Mouse (Mus musculus) forebrain, embryonic 15.5 days (tissue): ENCODE measurements around the gene Gm20890. TPM values are rescaled to one million over a fixed set of nuclear protein-coding genes. Genes with fewer than 3 reads are reported as not detected.
"Not testable (repeated sequence)": the region's sequence is repeated elsewhere in the genome, so short reads cannot be mapped to it uniquely, and the experiment has no call there.

Experiments
- ATAC-seq: fragments of 200-750 bp; cut with Nextera tagmentation; replicated peaks from 2 replicates; pipeline ENCODE4 v1.8.0; 2017; ENCODE audit warnings: mild to moderate bottlenecking, moderate TSS enrichment, moderate library complexity
- H3K27ac ChIP-seq: fragments of 300-500 bp; sonication (generic); replicated peaks from 2 replicates; pipeline ENCODE4 v1.5.1; 2015; ENCODE audit warnings: mild to moderate bottlenecking, inconsistent platforms
- H3K27me3 ChIP-seq: fragments of 300-500 bp; sonication (generic); 2 replicates; pipeline ENCODE4 v1.6.1; 2015; ENCODE audit warnings: inconsistent platforms
- H3K36me3 ChIP-seq: fragments of 300-500 bp; sonication (generic); 2 replicates; pipeline ENCODE4 v1.6.1; 2015; ENCODE audit warnings: mild to moderate bottlenecking, inconsistent platforms
- H3K4me1 ChIP-seq: fragments of 300-500 bp; sonication (generic); 2 replicates; pipeline ENCODE4 v1.6.1; 2015; ENCODE audit warnings: inconsistent platforms
- H3K4me2 ChIP-seq: fragments of 300-500 bp; sonication (generic); replicated peaks from 2 replicates; pipeline ENCODE4 v1.6.1; 2015; ENCODE audit warnings: mild to moderate bottlenecking, inconsistent platforms
- H3K4me3 ChIP-seq: fragments of 300-500 bp; sonication (generic); 2 replicates; pipeline ENCODE4 v1.5.1; 2015; ENCODE audit warnings: mild to moderate bottlenecking, inconsistent platforms
- H3K9ac ChIP-seq: fragments of 300-500 bp; sonication (generic); replicated peaks from 2 replicates; pipeline ENCODE4 v1.6.1; 2015; ENCODE audit warnings: mild to moderate bottlenecking, inconsistent platforms
- H3K9me3 ChIP-seq: fragments of 300-500 bp; sonication (generic); 2 replicates; pipeline ENCODE4 v1.6.1; 2016; ENCODE audit warnings: inconsistent platforms
- WGBS: fragments of 180-500 bp; shearing (Covaris S2); methylation state at CpG from one replicate; pipeline ENCODE4 v1.1.7; 2015; ENCODE audit warnings: mixed read lengths; 5-methylcytosine and 5-hydroxymethylcytosine counted together
- polyA plus RNA-seq: library from polyadenylated mRNA; unstranded; fragments of >200 nt; fragmentation: Nextera tagmentation; extraction: Ambion mirVana; gene quantifications from 2 replicates; pipeline ENCODE4 v1.2.1, GENCODE M21; 2015

The Gm20890 gene
- polyA plus RNA-seq, result not detected in 2 replicates

DNA sequence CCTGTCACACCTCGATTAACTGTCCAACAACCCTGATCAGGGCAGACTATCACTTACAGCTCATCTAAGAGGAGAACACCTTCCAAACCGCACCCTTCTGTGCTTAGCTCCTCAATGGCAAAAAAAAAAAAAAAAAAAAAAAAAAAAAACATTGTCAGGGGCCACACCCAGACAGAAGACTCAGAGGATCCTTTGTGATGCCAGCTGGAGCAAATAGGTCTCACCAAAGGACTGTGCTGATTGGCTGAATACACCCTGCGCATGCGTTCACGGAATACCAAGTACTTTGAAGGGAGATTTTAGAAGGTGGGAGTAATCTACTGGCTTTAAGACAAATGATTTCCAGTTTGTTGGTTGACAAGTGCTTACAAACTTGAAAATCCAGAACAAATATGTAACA lies at the start of gene Gm20890:
TSS of gene Gm20890 (minus strand) at position 101 of the 400 bp plus-strand sequence.
- not testable (repeated sequence) for H3K9ac ChIP-seq, H3K4me1 ChIP-seq, H3K4me2 ChIP-seq, H3K4me3 ChIP-seq, ATAC-seq, H3K27me3 ChIP-seq, H3K36me3 ChIP-seq, H3K9me3 ChIP-seq, H3K27ac ChIP-seq
- WGBS, result no CpG with 5 or more reads among the region's 5 CpGs
